Mouse (Mus musculus) heart, postnatal 0 days (tissue): ENCODE measurements at regions not wholly inside any gene's neighbourhood (a gene's known extent, or its start where the extent isn't known, plus 50 kb on each side); places are given as distances from the start of the nearest gene placed in this dataset.
"Not testable (repeated sequence)": the region's sequence is repeated elsewhere in the genome, so short reads cannot be mapped to it uniquely, and the experiment has no call there.

Experiments used
- ATAC-seq: fragments of 200-750 bp; cut with Nextera tagmentation; 2 replicates; pipeline ENCODE4 v1.8.0; 2017; ENCODE audit warnings: low read depth, moderate number of reproducible peaks, moderate library complexity; ENCODE audit not compliant: insufficient read depth
- DNase-seq: peaks from one replicate; pipeline ENCODE4 v3.0.0-alpha.2; 2016; ENCODE audit warnings: low spot score
- H3K27ac ChIP-seq: fragments of 300-500 bp; sonication (generic); 2 replicates; pipeline ENCODE4 v1.5.1; 2014; ENCODE audit warnings: low read depth, mild to moderate bottlenecking
- H3K27me3 ChIP-seq: fragments of 300-500 bp; sonication (generic); 2 replicates; pipeline ENCODE4 v1.6.1; 2014; ENCODE audit warnings: low read length, mixed read lengths; ENCODE audit not compliant: control insufficient read depth, insufficient read depth
- H3K36me3 ChIP-seq: fragments of 300-500 bp; sonication (generic); replicated peaks from 2 replicates; pipeline ENCODE4 v1.6.1; 2014; ENCODE audit warnings: low read length, mixed read lengths; ENCODE audit not compliant: control insufficient read depth, insufficient read depth
- H3K4me1 ChIP-seq: fragments of 300-500 bp; sonication (generic); 2 replicates; pipeline ENCODE4 v1.6.1; 2014; ENCODE audit warnings: antibody characterized with exemption; ENCODE audit not compliant: control insufficient read depth, insufficient read depth
- H3K4me2 ChIP-seq: fragments of 300-500 bp; sonication (generic); 2 replicates; pipeline ENCODE4 v1.6.1; 2014; ENCODE audit warnings: low read depth, mild to moderate bottlenecking, low read length, moderate library complexity
- H3K4me3 ChIP-seq: fragments of 300-500 bp; sonication (generic); 2 replicates; pipeline ENCODE4 v1.5.1; 2014; ENCODE audit warnings: low read depth, low read length
- H3K9ac ChIP-seq: fragments of 300-500 bp; sonication (generic); replicated peaks from 2 replicates; pipeline ENCODE4 v1.6.1; 2014; ENCODE audit warnings: low read depth, low read length, mixed read lengths
- H3K9me3 ChIP-seq: fragments of 300-500 bp; sonication (generic); replicated peaks from 2 replicates; pipeline ENCODE4 v1.6.1; 2016; ENCODE audit warnings: low read length; ENCODE audit not compliant: control insufficient read depth
- CTCF ChIP-seq: IDR thresholded peaks from 2 replicates; pipeline ENCODE4 v1.5.1; 2016; ENCODE audit warnings: antibody characterized with exemption, control low read depth, low read depth
- EP300 ChIP-seq: IDR thresholded peaks from 2 replicates; pipeline ENCODE4 v1.6.1; 2016; ENCODE audit warnings: antibody characterized with exemption, low read depth
- WGBS: fragments of 180-500 bp; shearing (Covaris S2); extraction: QIAGEN DNeasy Blood & Tissue Kit; methylation state at CpG from one replicate; pipeline ENCODE4 v1.1.7; 2014; 5-methylcytosine and 5-hydroxymethylcytosine counted together

- Histone ChIP-seq H3K27ac (no peak overlapping the region), H3K4me3 (no peak overlapping the region), H3K9me3 (0 out of 2 replicates have a peak, but pooled peaks cover 4% of the 10 kb centered on the region), H3K9ac (no peak overlapping the region), H3K4me2 (no peak overlapping the region), H3K36me3 (no peaks in the 10 kb centered on the region), H3K27me3 (no peaks in the 10 kb centered on the region), H3K4me1 (no peaks in the 10 kb centered on the region)
- DNase-seq (no peak), ATAC-seq (no peak)
- TF ChIP-seq CTCF (no peak), EP300 (no peak)
- WGBS: 64% methylated on average over 3 of the region's 3 CpGs
These were observed 624.9 kb downstream of the Fam19a2 start for GRCm38 (mm10) chr10:123888681-123889172.

GRCm38 (mm10) chr10:123919054-123919453 is 655.3 kb downstream of the Fam19a2 start:
- H3K9ac ChIP-seq: no peak overlapping the region
- H3K27me3 ChIP-seq: no peaks in the 10 kb centered on the region
- DNase-seq (no peak), ATAC-seq (no peak)
- H3K4me3 ChIP-seq: no peak overlapping the region
- no peak overlapping the region for H3K27ac ChIP-seq
- H3K36me3 ChIP-seq: no peaks in the 10 kb centered on the region
- no peak overlapping the region for H3K4me2 ChIP-seq
- H3K9me3 ChIP-seq: no peaks in the 10 kb centered on the region
- no peaks in the 10 kb centered on the region for H3K4me1 ChIP-seq
- no peak for TF ChIP-seq CTCF
- TF ChIP-seq EP300: no peak

DNA sequence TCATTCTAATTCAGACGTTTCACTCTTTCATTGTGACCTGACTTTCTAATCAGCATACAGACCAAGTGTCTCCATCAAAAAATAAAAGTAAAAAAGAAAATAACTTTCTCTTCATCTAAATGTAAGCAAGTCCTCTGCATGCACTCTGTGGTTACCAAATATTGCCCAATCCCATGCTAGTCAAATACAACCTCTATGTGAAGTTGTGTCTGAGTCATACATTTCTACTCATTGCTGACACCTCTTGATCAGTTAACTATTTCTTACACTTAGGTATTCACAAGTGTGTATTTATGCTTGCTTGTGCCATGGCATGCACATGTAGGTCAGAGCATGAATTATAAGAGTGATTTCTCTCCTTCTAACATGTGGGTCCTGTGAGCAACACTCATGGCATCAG is 666.2 kb downstream of the Fam19a2 start:
- no peaks in the 10 kb centered on the region for H3K4me1 ChIP-seq
- no peak overlapping the region for H3K9ac ChIP-seq
- no peak for ATAC-seq
- H3K4me2 ChIP-seq: no peak overlapping the region
- no peaks in the 10 kb centered on the region for H3K36me3 ChIP-seq
- TF ChIP-seq CTCF (no peak), EP300 (no peak)
- no peaks in the 10 kb centered on the region for H3K9me3 ChIP-seq
- WGBS: 47% methylated on average over 1 of the region's 1 CpGs
- H3K27ac ChIP-seq: no peak overlapping the region
- H3K27me3 ChIP-seq: no peaks in the 10 kb centered on the region
- H3K4me3 ChIP-seq: no peak overlapping the region
- no peak for DNase-seq

DNA sequence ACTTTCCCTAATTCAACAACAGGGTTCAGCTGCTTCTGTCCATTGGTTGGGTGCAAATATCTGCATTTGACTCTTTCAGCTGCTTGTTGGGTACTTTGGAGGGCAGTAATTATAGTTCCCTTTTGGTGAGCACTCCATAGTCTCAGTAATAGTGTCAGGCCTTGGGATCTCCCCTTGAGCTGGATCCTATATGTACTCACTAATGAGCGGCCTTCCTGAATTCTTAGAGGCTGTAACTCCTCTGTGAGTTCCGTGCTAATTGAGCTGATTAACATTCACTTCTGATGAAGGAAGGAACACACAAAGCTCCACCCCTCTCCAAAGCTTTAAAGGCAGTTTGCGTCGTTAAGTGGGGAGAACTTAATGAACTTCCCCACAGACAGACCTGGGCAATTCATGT is 674.9 kb downstream of the Fam19a2 start:
- 85% methylated on average over 4 of the region's 4 CpGs for WGBS
- not testable (repeated sequence) for H3K4me1 ChIP-seq, DNase-seq, H3K9me3 ChIP-seq, H3K27me3 ChIP-seq, ATAC-seq, H3K4me2 ChIP-seq, H3K27ac ChIP-seq, H3K4me3 ChIP-seq, H3K36me3 ChIP-seq, H3K9ac ChIP-seq
